Mouse (Mus musculus) liver, adult (tissue): ENCODE results near the gene Vwa7.

Experiments
- GATA4 ChIP-seq: IDR thresholded peaks from 2 replicates; pipeline ENCODE4 v1.6.1; 2014; ENCODE audit warnings: mild to moderate bottlenecking, low read length; ENCODE audit not compliant: insufficient replicate concordance

The Vwa7 gene

GRCm38 (mm10) chr17:35017706-35018030, 1.3 kb downstream of the Vwa7 start:
- no peak for TF ChIP-seq GATA4

GRCm38 (mm10) chr17:35018171-35018570, 1.8 kb downstream of the Vwa7 start:
- TF ChIP-seq GATA4, result no peak

GRCm38 (mm10) chr17:35019894-35020293, 3.5 kb downstream of the Vwa7 start:
- no peak for TF ChIP-seq GATA4

- no peak for TF ChIP-seq GATA4
Observed at GRCm38 (mm10) chr17:35020551-35020950, 4.2 kb downstream of the Vwa7 start.

- peak; percentile 36; the same call in 1 of the 2 replicates for TF ChIP-seq GATA4
Observed at GRCm38 (mm10) chr17:35021163-35021808, 4.9 kb downstream of the Vwa7 start.

GRCm38 (mm10) chr17:35021842-35022477, 5.6 kb downstream of the Vwa7 start:
- TF ChIP-seq GATA4, result peak; percentile 100

- TF ChIP-seq GATA4, result no peak
Observed at GRCm38 (mm10) chr17:35022541-35023060, 6.2 kb downstream of the Vwa7 start.

- no peak for TF ChIP-seq GATA4
Observed at GRCm38 (mm10) chr17:35023221-35023620, 6.8 kb downstream of the Vwa7 start.

- TF ChIP-seq GATA4, result no peak
Observed at GRCm38 (mm10) chr17:35023756-35024155, 7.4 kb downstream of the Vwa7 start.

- no peak for TF ChIP-seq GATA4
Observed at GRCm38 (mm10) chr17:35024261-35024660, 7.9 kb downstream of the Vwa7 start.

GRCm38 (mm10) chr17:35024691-35025488, 8.5 kb downstream of the Vwa7 start:
- TF ChIP-seq GATA4, result no peak

- TF ChIP-seq GATA4, result no peak
Observed at GRCm38 (mm10) chr17:35026206-35026605, 9.8 kb downstream of the Vwa7 start.

GRCm38 (mm10) chr17:35027277-35028068, 11.1 kb downstream of the Vwa7 start, which contains the start of gene Sapcd1:
Gene Sapcd1 (minus strand): TSS chr17:35028016.
- no peak for TF ChIP-seq GATA4

- no peak for TF ChIP-seq GATA4
Observed at GRCm38 (mm10) chr17:35028315-35028714, 11.9 kb downstream of the Vwa7 start.

GRCm38 (mm10) chr17:35029691-35030532, 13.5 kb downstream of the Vwa7 start:
- TF ChIP-seq GATA4, result no peak

GRCm38 (mm10) chr17:35031272-35031671, 14.9 kb downstream of the Vwa7 start:
- TF ChIP-seq GATA4, result no peak
